Mouse (Mus musculus) right cerebral cortex, postnatal 14 days (tissue): ENCODE results near the gene Gnaq.

Source experiments
- DNase-seq: peaks from one replicate; pipeline ENCODE4 v3.0.0; 2022

Gnaq gene

DNA sequence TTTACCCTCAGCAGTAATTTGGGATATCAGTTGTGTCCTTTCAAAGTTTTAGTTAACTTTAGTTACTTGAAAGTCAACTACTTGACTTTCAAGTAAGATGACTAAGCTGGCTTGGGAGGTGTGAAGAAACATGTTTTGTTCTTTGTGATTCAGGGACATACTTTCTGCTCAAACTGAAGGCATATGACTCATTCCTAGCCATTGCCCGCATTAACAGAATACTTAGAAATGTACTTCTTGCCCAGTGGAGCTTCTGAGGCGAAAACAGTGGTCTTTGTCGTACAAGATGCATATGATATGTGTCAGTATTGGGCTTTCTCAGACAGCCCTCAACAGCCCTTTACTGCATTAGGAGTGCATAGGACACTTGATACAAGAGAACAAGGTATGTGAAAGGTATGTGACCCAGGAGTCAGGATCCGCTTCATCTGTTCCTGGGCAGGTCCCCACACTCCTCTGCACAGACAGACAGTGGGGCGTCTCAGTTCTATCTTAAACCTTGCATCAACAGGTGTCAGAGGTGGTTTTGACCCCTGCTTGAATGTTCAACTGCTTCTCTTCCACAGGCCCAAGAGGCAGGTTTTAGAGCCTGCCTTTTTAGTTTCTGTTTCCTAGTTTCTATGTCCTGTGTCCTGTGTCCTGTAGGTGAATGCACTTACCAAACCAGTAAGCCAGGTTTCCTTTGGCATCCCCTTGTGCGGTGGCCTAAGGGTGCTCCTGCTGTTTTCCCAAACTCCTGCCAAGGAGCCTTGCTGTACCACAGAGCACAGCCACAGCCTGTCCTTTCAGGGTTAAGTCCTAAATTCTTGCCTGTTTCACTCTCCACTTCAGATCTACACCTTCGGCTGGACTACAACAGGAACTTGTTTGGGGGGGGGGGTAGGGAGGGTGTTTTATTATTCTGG, 72.4 kb downstream of the Gnaq start:
- no peak for DNase-seq

DNA sequence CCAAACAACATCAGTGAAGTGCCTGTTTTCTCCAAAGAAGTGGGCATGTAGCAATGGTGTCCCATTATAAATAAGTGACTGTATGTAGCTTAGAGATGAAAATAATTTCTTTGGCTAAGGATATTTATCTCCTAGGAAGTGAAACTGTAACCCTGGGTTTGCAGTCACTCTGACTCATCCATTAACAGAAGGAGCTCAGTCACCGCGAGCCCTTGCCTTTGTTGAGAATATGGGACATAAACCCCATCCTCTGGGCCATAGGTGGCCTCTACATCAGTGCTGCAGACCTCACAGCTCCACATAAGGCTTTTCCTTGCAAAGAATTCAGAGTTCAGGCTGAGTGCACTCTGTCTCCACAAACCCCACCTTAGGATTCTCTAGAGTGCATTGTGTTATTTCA, 77.0 kb downstream of the Gnaq start:
- no peak for DNase-seq

DNA sequence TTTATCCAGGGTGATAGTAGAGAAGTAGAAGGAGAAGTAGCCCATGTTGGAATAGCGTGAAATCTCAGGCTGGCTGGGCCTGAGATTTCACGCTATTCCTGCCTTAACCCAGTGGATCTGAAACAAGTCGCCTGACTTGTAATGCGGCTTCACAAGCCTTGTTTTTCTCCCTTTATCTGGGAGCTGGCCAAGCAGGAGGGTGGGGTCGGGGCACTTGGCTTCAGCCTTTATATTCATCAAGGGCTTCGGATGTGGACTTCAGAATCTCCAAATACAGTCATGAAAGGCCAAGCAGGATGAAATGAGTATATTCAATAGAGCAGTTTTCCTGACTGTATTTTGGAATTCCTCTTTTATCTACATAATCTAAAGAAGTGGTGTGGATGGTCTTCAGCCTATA, 82.3 kb downstream of the Gnaq start:
- DNase-seq: no peak

DNA sequence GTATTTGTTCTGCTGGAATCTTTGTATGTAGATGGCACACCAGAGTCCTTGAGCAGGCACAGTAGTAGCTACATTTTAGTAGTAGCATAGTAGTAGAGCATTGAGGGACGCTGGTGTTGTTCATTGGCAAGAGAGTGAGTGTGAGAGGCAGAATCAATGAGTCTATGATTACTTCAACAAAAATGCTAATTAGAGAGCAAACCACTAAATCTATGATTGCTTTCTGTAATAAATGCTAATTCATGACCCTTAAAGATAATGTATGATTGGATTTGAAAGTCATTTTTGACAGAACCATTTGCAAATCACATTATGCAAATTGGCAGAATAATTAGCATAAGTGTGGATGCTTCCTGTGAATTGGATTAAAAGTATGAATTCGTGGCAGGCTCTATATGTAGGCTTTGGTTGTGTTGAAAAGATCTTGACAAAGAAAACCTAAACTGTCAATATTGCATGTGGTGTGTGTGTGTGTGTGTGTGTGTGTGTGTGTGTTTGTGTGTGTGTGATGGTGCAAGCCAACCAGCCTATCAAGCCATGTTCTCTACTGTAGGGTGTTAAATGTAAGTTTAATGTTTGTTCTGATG, 82.9 kb downstream of the Gnaq start:
- no peak for DNase-seq

DNA sequence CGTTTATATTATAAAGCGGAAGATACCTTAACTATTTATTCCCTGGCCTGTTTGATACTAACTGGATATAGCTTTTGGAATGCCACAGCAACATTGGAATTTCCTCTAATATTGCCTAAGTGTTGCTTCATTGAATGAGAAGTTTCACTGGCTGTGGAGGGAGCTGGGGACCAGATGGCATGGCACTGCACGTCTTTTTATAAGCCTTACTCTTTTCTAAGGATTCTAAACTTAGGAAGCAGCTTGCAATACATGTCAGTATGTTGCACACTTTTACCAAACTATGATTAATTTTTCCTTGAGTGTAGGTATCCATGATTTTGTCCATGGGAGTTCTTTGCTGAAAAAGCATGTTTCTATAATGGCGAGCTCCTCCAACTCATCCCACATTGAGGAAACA, 87.3 kb downstream of the Gnaq start:
- DNase-seq: no peak

DNA sequence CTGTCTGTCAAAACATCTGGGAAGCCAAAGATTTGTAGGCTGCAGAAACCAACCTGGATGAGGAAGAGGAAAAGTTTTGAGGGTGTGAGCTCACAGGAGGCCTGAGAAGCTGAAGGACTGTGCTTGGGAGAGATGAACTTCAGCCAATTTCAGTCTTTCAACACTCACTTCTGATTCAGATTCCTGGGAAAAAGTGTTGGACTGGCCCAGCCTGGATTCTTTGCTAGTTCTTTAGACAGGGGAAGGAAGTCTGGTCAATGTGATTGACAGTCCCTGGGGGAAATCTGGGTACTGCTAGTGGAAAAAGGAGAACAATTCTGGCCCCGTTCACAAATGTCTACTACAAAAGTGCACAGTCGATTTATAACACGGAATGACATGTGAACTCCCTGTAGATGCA, 89.9 kb downstream of the Gnaq start:
- no peak for DNase-seq

DNA sequence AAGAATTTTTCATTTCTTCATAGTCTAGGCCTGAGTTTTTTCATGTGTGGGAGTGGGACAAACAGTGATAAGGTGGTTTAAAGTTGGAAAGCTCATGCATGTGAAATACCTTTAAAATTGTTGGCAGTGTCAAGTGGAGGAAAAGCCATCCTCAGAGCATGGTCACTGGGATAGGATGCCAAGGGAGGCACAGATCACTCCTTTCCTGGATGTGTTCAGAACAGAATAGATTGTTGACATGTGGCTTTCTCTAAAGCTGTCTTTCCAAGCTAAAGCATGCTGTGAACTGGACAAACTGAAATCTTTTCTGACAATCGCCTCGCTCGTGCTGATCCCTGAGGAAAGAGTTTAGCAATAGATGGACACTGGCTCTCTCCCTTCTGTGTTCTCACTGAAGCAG, 90.5 kb downstream of the Gnaq start:
- DNase-seq: no peak

DNA sequence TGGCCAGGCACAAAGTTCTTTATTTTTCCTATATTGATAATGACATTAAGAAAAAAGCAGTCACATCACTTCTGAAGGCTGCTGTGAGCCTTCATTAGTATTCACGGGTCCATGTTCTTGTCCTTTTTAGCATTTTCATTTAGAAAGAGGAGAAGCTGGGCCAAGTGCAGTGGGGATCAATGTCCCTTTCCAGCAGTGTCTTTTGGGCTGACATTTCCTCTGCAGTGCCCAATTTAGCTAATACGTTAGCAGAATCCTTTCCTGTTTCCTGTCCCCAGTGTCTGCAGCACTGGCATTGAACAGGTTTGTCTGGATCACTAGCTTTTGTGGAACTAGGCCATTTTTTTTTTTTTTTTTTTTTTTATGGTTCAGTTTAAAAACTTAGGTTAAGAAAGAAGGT, 92.2 kb downstream of the Gnaq start:
- no peak for DNase-seq

DNA sequence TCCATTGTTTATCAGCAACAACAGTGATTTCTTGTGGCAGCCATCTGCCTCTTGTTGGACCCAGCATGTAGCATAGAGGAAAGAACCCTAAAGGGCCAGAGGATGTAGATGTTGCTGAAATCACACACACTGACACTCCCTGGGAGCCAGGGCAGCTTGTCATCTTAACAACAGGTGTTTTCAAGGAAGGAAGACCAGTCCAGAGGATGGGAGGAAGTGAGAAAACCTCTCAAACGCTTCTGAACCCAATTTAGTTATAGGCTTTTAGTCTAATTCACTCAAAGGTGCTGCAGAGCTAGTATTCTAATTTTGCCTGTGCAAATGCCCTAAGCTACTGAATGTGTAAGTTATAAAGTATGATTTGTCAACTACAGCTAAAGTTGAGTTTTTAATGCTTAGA, 99.0 kb downstream of the Gnaq start:
- DNase-seq: no peak

DNA sequence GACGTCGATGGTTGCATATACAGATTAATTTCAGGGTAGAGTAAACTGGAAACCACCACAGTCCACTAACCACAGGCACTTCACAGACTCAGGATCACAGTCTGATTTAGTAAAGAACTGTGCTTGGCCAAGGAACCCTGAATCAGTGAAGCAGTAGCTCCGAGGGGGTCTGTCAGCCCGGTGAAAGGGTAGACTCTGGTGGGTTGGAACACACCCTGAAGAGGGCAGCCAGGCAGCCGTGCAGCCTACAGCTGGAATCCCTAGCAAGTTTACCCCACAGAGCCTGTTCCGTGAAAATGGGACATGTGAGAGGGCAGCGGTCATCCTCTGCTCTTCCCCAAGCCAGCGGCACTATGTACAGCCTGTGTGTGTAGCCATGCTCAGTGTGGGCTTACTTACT, 103.0 kb downstream of the Gnaq start:
- no peak for DNase-seq

DNA sequence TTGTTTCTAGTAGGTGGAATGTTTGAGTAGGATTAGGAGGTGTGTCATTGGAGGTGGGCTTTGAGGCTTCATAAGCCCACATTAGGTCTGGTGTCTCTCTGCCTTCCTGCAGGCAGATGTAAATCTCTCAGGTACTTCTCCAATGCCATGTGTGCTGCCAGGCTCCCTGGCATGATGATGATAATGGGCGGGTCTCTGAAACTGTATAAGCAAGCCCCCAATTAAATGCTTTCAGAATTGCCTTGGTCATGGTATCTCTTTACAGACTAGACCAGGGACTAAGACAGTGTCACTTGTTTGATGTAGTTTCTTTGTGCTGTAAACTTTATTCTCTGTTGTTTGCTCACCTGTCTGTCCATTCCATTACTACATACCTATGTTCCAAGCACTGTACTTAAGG, 104.4 kb downstream of the Gnaq start:
- DNase-seq: no peak

DNA sequence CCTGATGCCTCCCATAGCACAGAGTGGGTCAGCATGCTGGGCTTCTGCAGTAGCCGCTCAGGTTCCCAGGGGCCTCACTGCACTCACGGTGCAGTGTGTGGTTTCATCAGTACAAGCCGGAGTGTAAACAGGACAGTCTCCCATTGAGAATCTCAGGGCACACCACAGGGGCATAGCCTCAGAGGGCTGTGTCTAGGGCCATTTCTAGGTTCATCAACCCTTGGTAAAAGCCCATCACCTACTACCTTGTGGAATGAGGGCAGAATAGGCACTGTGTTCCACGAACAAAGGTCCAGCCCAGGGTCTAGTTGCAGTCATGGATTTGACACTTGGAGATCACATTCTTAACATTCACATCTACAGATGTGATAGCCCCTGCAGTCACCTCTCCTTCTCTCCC, 105.4 kb downstream of the Gnaq start:
- DNase-seq: no peak

DNA sequence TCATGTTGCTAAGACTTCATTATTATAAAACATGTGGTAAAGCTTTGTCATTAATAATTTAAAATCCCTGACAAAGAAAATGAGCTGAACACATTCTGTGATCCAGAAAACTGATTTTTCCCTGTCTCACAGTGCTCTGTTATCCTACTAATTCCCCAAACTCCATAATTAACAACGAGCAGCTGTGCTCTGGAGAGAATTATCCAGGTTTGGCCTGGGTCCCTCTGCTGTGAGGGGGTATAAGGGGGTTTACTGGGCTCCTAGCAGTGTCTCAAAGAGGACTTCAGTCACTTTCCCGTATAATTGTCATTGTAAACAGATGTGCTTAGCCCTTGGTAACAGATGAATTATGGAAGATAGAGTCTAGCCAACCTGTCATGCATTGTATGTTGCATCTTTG, 105.9 kb downstream of the Gnaq start:
- DNase-seq: no peak

DNA sequence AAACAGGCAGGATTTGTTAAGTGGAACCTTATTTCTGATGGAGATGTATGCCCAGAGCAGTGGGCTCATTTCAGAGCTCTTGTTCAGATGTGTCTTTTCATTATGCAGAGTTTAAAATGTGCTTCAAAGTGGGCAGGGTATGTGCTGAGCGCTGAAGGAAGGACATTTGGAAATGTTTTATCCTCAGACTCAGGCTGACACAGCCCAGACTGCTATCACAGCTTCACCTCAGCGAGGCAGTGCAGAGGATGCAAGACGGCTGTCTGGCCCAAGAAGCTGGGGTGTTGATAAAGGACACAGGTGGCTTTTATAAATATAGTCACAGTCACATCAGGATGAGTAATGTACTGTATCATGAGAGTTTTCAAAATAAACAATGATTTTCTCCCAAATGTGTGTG, 110.1 kb downstream of the Gnaq start:
- DNase-seq: no peak

DNA sequence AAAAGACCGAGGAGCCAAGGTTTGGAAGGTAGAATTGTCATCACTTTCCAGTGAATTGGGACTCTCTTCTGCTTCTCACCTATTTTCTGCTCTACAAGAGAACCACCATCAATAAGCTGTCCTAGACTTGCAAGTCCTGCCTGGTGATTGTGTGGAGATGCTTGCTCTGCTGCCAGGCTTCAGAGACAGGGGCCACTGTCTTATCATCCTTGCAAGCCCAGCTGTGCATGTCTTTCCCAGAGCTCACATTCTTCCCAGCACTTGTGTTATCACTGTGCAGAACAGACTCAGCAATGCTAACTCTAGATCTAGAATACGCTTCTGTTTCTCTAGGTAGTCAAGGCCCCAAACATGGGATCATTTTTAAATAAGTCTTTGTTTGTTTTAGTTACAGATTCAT, 116.4 kb downstream of the Gnaq start:
- DNase-seq: no peak

DNA sequence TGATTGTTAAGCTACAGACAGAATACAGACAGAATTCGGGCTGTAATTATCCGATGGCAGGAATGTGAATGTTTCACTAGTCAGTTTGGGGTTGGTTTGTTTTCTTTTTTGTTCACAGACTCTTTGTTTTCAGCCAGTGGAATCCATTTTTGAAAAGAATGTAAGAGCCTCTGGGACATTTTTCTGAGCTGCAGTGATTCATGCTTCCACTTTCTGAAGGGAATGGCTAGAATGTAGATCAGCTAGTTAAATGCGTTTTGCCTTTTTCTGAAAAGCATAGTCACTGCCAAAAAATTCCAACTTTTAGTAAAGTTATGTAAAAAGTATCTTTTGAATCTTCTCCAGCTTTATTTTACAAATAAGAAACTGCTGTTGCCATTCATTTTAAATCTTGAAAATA, 118.3 kb downstream of the Gnaq start:
- DNase-seq: no peak

DNA sequence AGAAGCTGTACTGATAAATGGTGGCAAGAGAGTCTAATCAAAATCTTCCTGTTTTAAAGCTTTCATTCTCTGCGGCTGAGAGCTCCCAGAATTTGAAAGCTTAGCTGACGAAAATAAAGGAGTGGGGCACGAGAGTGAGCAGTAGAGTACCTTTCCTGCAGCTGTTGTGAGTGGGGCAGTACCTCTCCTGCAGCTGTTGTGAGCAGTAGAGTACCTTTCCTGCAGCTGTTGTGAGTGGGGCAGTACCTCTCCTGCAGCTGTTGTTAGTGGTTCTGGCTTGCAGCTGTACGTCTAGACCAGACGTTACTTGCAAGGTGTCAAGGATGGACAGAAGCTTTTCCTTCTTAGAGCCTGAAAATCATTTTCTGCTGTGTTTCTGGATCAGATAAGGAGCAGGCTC, 119.2 kb downstream of the Gnaq start:
- DNase-seq: no peak

DNA sequence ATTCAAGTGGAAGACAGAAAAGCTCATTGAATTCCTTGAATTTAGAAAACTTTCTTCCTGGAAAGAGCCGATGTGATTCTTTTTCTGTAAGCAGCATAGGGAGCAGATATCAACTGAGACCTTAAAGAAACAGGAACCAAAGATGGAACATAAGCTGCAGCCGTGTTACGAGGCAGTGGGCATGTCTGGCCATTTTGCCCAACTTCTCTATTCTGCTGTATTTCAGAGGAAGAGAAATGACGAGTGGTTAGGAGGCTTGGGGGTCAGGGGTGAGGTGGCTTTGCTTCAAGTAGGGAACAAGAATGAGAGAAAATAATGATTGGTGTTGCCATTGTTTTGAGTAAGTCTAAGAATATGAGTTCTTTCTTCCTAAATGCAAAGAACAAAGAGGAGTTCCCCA, 120.1 kb downstream of the Gnaq start:
- no peak for DNase-seq

DNA sequence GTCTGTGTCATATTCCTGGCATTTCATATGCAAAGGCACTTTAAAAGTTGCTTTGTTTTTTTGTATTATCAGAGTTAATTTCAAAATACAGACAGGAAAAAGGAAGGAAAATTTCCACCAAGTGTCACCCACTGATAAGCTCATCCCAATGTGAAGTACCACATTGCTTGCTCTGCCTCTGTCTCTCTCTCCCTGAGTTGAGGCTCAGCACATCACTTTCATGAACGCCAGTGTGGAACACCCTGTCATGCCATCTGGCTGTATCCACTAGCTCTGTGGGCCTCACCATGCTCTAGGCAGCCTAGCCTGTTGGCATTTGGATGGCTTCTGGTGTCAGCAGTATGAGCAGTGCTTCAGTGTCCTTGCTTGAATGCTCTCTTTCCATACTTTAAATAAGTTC, 122.2 kb downstream of the Gnaq start:
- no peak for DNase-seq

DNA sequence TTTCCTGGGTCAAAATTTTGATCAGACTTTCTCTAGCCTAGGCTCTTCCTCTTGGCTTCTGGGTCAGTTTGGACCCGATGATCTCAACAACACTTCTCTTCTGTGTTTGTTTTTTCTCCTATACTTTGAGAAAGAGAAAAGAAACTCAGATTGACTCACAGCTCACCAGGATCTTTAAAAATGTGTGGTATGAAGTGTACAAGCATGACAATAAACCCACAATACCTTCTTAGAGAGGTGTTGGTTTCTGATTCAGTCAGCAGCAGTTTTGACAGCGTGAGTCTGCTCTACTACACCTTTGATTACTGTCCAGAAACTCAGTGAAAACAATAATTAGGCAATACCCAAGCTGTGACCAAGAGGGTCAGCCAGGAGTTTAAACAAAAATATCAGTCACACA, 122.7 kb downstream of the Gnaq start:
- DNase-seq: no peak

DNA sequence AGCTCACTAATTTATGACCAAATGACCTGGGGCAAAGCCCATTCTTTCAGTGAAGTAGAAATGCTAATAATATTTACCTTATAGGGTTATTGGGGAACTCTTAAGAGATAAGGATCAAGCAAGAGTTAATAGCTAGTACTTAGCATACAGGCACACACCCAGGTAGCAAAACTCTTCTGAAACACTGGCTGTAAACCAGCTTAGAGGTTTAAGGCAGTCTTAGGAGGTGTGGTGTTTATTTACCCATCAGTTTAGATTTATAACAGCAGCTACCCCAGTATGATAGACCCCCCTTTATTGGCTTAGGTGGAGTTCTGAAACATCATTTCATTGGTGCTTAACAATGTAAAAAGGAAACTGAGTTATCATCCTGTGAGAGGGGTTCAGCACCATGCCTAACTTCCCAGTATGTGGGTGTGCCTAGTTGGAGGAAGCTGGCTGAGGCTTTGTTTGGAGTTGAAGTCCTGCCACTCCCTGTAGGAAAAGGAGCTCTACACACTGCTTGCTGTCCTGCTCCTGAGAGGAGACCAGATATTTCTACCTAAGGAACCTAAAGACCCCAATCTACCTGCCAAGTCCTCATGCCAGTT, 126.2 kb downstream of the Gnaq start:
- no peak for DNase-seq

DNA sequence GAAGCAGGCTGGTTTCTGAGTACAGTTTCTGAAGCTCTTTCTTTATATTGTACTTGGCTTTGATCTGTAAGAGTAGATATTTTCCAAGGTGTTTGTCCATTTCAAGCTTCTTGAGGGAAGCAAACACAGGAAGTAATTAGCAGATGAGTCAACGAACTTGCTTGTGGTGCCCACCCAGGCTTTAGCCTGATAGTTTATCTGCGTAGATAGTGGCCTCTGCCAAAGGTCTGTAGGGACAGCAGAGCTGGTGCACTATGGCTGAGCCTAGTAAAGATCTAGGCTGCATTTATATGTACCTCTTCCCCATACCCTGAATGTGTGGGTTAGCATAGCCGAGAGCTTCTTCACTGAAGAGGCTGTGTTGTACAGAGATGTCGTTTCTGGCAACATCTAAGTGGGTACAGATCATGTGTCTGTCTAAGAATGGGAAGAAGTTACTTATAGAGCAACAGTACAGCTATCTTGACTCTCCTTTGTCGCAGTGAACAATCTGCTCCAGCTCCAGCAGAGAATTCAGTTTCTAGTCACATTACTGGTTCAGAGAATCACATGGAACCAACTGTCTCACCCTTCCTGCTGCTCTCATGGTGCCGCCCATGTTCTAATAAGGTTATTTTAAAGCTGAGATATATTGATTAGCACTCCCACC, 127.3 kb downstream of the Gnaq start:
- DNase-seq: no peak

DNA sequence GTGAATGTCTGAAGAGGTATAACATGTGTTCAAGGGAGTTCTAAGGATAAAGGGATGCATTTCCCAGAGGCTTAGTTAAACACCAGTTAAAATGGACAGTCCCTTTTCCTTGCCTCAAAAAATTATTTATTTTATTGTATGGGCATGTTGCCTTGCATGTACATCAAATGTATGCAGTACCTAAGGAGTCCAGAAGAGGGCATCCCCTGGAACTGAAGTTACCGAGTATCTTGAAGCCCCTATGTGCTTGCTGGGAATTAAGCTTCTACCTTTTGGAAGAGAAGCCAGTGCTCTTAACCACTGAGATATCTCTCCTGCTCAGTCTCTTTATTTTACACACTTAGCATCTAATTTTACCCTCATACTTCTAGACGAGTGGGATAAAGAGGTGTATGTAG, 127.8 kb downstream of the Gnaq start:
- no peak for DNase-seq

DNA sequence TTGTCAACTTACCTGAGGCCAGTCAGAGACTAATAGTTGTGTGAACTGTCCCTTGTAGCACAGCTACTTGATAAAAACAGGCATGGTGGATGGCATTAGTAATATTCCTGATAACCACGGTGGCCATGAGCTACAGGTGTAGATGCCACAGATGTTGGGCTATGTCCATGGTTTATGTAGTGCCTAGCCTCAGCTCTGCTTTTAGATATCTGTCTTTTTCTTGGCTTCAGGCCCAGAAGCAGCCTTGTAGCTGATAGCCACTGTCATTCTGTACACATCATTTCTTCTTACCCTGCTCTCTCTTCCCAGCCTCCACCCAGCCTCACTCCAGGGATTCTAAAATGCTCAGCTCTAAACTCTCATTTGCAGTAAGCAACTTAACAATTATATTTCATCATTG, 128.3 kb downstream of the Gnaq start:
- no peak for DNase-seq
